In the genomic region with DNA sequence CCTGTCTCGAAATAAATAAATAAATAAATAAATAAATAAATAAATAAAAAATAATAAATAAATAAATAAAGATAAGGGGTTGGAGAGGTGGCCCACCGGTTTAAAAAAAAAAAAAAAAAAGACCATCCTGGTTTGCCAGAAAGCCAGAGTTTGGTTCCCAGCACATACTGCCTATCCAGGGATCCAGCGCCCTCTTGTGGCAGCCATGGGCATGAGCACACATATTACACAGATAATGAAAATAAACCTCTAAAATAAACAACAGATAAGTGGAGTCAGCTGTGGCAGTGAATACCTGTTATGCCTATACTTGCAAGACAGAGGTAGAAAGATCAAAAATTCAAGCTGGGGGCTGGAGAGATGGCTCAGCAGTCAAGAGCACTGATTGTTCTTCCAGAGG, we compare ENCODE assay signal across 1 mouse cellular context.
A peak's percentile ranks its signal among the peaks of the same experiment; 100 is the strongest.
TF ChIP-seq lines count a peak whose summit lies in the region.

No protein-coding gene starts in this region.

TF ChIP-seq in MEL, 35 proteins besides CTCF, POLR2A, EP300 and RAD21 (continued from another document):
- TF ChIP-seq USF2 (IDR thresholded peaks at IDR 0.05; ENCODE audit: borderline replicate concordance in 1 of 2, insufficient read depth in 1 of 2, low read depth in 1 of 2, low read length in 2 of 2) (no peak), ZKSCAN1 (IDR thresholded peaks at IDR 0.05; ENCODE audit: low read depth, low read length) (no peak), NELFE (IDR thresholded peaks at IDR 0.05; ENCODE audit: low read depth, low read length) (no peak), SMC3 (IDR thresholded peaks at IDR 0.05; ENCODE audit: low read depth, low read length) (peak; percentile 80), NRF1 (IDR thresholded peaks at IDR 0.05; ENCODE audit: insufficient read depth, low read depth, low read length, poor library complexity, severe bottlenecking) (no peak), USF1 (IDR thresholded peaks at IDR 0.05; ENCODE audit: low read depth, low read length) (no peak), MAFK (IDR thresholded peaks at IDR 0.05; ENCODE audit: borderline replicate concordance, low read depth, low read length) (no peak), ZNF384 (IDR thresholded peaks at IDR 0.05; ENCODE audit: low read depth, low read length) (peak; percentile 72), POLR2AphosphoS5 (IDR thresholded peaks at IDR 0.05; ENCODE audit: borderline replicate concordance, low read depth, low read length) (no peak), KAT2A (conservative IDR thresholded peaks at IDR 0.05; ENCODE audit: low read depth, low read length) (no peak), MAZ (IDR thresholded peaks at IDR 0.05; ENCODE audit: low read depth, low read length) (no peak), MYC (IDR thresholded peaks at IDR 0.05; ENCODE audit: low read depth, low read length) (no peak), MYB (IDR thresholded peaks at IDR 0.05; ENCODE audit: low read depth, low read length) (no peak)
